Mouse (Mus musculus) liver, embryonic 14.5 days (tissue): ENCODE measurements around the gene Notum. TPM values are rescaled to one million over a fixed set of nuclear protein-coding genes. Genes with fewer than 3 reads are reported as not detected.

Experiments
- ATAC-seq: fragments of 200-750 bp; cut with Nextera tagmentation; 2 replicates; pipeline ENCODE4 v1.8.0; 2017; ENCODE audit warnings: moderate number of reproducible peaks, mild to moderate bottlenecking, moderate library complexity; ENCODE audit not compliant: insufficient read depth
- DNase-seq, 3 experiments: peaks; one replicate each; pipeline ENCODE4 v3.0.0-alpha.2; 2012 to 2013; ENCODE audit warnings: low read depth in 3 of 3, low spot score in 3 of 3
- H3K27ac ChIP-seq: fragments of 300-500 bp; sonication (generic); 2 replicates; pipeline ENCODE4 v1.5.1; 2014; ENCODE audit warnings: moderate library complexity, mild to moderate bottlenecking, control low read depth, inconsistent platforms
- H3K27me3 ChIP-seq: fragments of 300-500 bp; sonication (generic); 2 replicates; pipeline ENCODE4 v1.6.1; 2014; ENCODE audit warnings: mild to moderate bottlenecking, low read length, moderate library complexity; ENCODE audit not compliant: control insufficient read depth, insufficient read depth
- H3K36me3 ChIP-seq: fragments of 300-500 bp; sonication (generic); replicated peaks from 2 replicates; pipeline ENCODE4 v1.6.1; 2014; ENCODE audit warnings: low read depth; ENCODE audit not compliant: control insufficient read depth, insufficient read depth
- H3K4me1 ChIP-seq, 2 experiments: fragments of 200-500 bp in 1 of 2; fragments of 300-500 bp in 1 of 2; sonication (generic) in 1 of 2; replicated peaks; 2 replicates each; pipeline ENCODE4 v1.6.1; 2012 to 2014; ENCODE audit warnings: antibody characterized with exemption in 1 of 2, inconsistent platforms in 1 of 2, low read length in 1 of 2; ENCODE audit not compliant: control insufficient read depth in 2 of 2, insufficient read depth in 2 of 2
- H3K4me2 ChIP-seq: fragments of 300-500 bp; sonication (generic); 2 replicates; pipeline ENCODE4 v1.6.1; 2014; ENCODE audit warnings: low read depth, mild to moderate bottlenecking, control low read depth, moderate library complexity
- H3K4me3 ChIP-seq, 2 experiments: fragments of 200-500 bp in 1 of 2; fragments of 300-500 bp in 1 of 2; sonication (generic) in 1 of 2; 2 replicates each; pipeline ENCODE4 v1.5.1; 2012 to 2014; ENCODE audit warnings: low read depth in 2 of 2, low read length in 2 of 2, mild to moderate bottlenecking in 2 of 2, control low read depth in 1 of 2, inconsistent platforms in 1 of 2, moderate library complexity in 1 of 2; ENCODE audit not compliant: insufficient read depth in 1 of 2
- H3K9ac ChIP-seq: fragments of 300-500 bp; sonication (generic); replicated peaks from 2 replicates; pipeline ENCODE4 v1.6.1; 2014; ENCODE audit warnings: mild to moderate bottlenecking, control low read depth, moderate library complexity
- H3K9me3 ChIP-seq: fragments of 300-500 bp; sonication (generic); 2 replicates; pipeline ENCODE4 v1.6.1; 2016; ENCODE audit warnings: low read length, mixed read lengths; ENCODE audit not compliant: control insufficient read depth
- CTCF ChIP-seq: IDR thresholded peaks from 2 replicates; pipeline ENCODE4 v1.5.1; 2016; ENCODE audit warnings: antibody characterized with exemption, low read depth, control low read depth
- EP300 ChIP-seq: IDR thresholded peaks from 2 replicates; pipeline ENCODE4 v1.6.1; 2016; ENCODE audit warnings: antibody characterized with exemption, low read depth
- WGBS: fragments of 180-500 bp; shearing (Covaris S2); extraction: QIAGEN DNeasy Blood & Tissue Kit; methylation state at CpG from one replicate; pipeline ENCODE4 v1.1.7; 2014; ENCODE audit not compliant: insufficient replicate concordance; 5-methylcytosine and 5-hydroxymethylcytosine counted together
- polyA plus RNA-seq, 2 experiments: library from polyadenylated mRNA; depleted of rRNA in 1 of 2; stranded (reverse) in 1 of 2; unstranded in 1 of 2; fragments of >200 nt; fragmentation: Nextera tagmentation in 1 of 2; extraction: Ambion mirVana in 1 of 2; gene quantifications; 2 replicates each; pipeline versions ENCODE4 v1.2.1 to v1.2.3; 2012 to 2014

The Notum gene
- polyA plus RNA-seq, 2 experiments, result 0.18 to 0.30 TPM

DNA sequence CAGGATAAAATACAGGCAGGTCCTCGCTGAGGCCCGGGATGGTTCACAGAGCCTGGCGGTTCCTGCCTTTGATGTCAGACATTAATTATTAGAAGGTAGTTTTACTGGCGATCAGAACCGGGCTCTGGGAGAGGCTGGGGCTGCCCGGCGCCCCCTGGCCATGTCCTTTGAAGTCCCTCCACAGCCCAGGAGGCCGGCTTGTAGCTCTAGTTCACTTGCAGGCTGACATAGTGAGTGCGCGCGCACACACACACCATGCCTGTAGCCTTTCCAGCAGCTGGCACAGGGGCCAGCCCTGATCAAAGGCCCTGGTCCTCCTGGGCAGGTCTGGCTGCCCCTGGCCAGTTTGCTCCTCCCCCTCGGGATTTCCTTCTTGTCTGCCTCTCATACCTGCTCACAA is 34.7 kb upstream of the Notum start:
- Histone ChIP-seq H3K4me1 (no peaks in the 10 kb centered on the region), H3K4me3 (no peak overlapping the region), H3K36me3 (no peaks in the 10 kb centered on the region), H3K9ac (no peak overlapping the region), H3K9me3 (no peaks in the 10 kb centered on the region), H3K27ac (no peak overlapping the region), H3K4me2 (no peak overlapping the region), H3K27me3 (no peaks in the 10 kb centered on the region)
- WGBS, result 78% methylated on average over 12 of the region's 12 CpGs
- ATAC-seq, result no peak
- DNase-seq, result no peak
- TF ChIP-seq EP300, result no peak
- no peak for TF ChIP-seq CTCF

- Histone ChIP-seq H3K4me2 (no peak overlapping the region), H3K4me3 (no peak overlapping the region), H3K27ac (no peak overlapping the region), H3K9me3 (no peaks in the 10 kb centered on the region), H3K36me3 (no peaks in the 10 kb centered on the region), H3K4me1 (no peaks in the 10 kb centered on the region), H3K27me3 (no peaks in the 10 kb centered on the region), H3K9ac (no peak overlapping the region)
- 57% methylated on average over 4 of the region's 4 CpGs for WGBS
- ATAC-seq (no peak), DNase-seq (no peak)
- TF ChIP-seq EP300 (no peak), CTCF (no peak)
These were observed 34.2 kb upstream of the Notum start for GRCm38 (mm10) chr11:120695184-120695583.

- TF ChIP-seq CTCF, result no peak
- TF ChIP-seq EP300, result no peak
- no peaks in the 10 kb centered on the region for H3K4me1 ChIP-seq
- H3K4me3 ChIP-seq, result no peak overlapping the region
- H3K4me2 ChIP-seq, result no peak overlapping the region
- H3K9me3 ChIP-seq, result no peaks in the 10 kb centered on the region
- DNase-seq, result no peak
- H3K36me3 ChIP-seq, result no peaks in the 10 kb centered on the region; the same call in 1 of the 2 replicates
- no peaks in the 10 kb centered on the region for H3K27me3 ChIP-seq
- ATAC-seq, result no peak
- 57% methylated on average over 3 of the region's 3 CpGs for WGBS
- H3K27ac ChIP-seq, result no peak overlapping the region
- H3K9ac ChIP-seq, result no peak overlapping the region
These were observed 32.5 kb upstream of the Notum start for GRCm38 (mm10) chr11:120693461-120693860.

DNA sequence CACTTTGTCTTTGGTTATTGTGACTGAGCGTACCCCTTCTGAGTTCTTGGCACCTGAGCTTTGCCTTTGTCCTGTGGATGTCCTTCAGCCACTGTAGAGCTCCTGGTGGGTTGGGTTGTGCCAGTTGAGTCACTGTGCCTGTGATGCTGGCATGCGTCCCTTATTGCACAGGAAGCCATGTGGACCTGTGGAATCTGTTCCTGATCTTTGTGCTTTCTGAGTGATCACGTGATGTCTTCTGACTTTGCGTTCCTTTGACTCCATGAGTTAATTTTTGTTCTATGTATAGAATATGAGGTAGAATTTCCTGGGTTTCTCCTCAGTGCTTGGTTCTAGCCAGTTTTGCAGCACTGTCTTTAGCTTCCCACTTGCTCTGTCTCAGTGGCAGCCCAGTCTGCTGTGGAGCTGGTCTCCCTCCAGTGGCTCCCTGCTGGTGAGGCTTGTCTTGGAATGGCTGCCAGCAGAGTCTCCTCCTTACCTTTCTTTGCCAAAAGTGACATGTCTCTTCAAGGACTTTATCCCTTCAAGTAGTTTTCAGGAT is 31.6 kb upstream of the Notum start:
- H3K4me2 ChIP-seq, result no peak overlapping the region
- H3K4me1 ChIP-seq, result no peaks in the 10 kb centered on the region
- no peaks in the 10 kb centered on the region; the same call in 1 of the 2 replicates for H3K36me3 ChIP-seq
- ATAC-seq, result no peak
- WGBS, result 86% methylated on average over 4 of the region's 4 CpGs
- DNase-seq, result no peak
- H3K9me3 ChIP-seq, result no peaks in the 10 kb centered on the region
- no peak overlapping the region for H3K9ac ChIP-seq
- H3K4me3 ChIP-seq, result no peak overlapping the region
- H3K27me3 ChIP-seq, result no peaks in the 10 kb centered on the region
- TF ChIP-seq CTCF, result no peak
- TF ChIP-seq EP300, result no peak
- no peak overlapping the region for H3K27ac ChIP-seq

GRCm38 (mm10) chr11:120689365-120689764 is 28.4 kb upstream of the Notum start:
- Histone ChIP-seq H3K36me3 (peaks cover 3% of the 10 kb centered on the region; the same call in 1 of the 2 replicates), H3K9ac (no peak overlapping the region), H3K27me3 (no peaks in the 10 kb centered on the region), H3K27ac (no peak overlapping the region), H3K4me1 (no peaks in the 10 kb centered on the region), H3K9me3 (no peaks in the 10 kb centered on the region), H3K4me2 (no peak overlapping the region), H3K4me3 (no peak overlapping the region)
- ATAC-seq (no peak), DNase-seq (no peak)
- WGBS, result 57% methylated on average over 3 of the region's 3 CpGs
- TF ChIP-seq EP300 (no peak), CTCF (no peak)
